Comparison of ENCODE assay signal across 9 mouse cellular contexts in the genomic region with DNA sequence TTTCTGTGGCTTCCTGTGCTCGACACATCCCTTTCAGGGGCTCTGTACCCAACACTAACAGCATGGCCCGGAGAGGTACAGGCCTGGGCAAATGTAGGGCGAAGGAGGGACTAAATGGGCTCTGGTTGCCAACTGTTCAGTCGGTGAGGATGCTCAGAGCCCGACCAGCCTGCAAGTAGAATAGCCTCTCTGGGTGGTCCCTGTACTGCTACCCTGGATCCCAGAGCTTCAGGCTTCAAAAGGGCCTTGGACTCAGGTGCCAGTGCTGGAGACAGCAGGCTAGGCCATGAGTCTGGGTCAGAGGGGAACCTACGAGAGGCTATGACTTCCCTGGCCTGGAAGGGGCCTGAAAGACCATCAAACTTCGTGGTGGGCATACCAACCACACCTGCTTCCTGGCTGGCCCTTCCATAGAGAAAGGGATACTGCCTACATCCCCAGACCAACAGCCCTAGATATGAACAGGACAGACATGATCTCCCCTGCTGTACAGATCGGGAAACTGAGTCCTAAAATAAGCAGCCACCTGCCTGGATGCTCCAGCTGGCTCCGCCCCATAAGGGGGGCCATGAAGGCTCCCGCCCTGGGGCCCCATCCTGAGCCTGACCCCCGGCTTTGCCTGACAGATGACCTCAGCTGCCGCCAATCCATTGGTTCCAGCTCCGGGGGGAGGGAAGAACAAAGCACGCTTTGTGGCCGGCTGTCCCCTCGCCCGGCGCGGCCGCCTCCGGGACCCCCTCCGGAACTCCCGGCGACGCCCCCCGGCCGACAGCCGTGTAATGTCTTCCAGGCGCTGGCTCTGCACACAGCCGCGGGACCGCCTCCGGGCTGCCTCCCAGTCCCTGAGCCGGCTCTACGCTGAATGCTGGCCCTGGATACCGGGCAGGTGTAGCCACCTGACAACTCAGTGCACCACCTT. TPM values are rescaled to one million over a fixed set of nuclear protein-coding genes. Genes with fewer than 3 reads are reported as not detected.
A peak's percentile ranks its signal among the peaks of the same experiment; 100 is the strongest.
DNase-seq lines count a peak whose midpoint lies in the region; ATAC-seq lines count a peak whose summit lies in the region.
"Had no signal": no experiment of that assay in that cellular context is flagged by ENCODE, and none has a peak within 500 bp of the region (broad histone marks: within the 10 kb centered on the region; RNA-seq: fewer than 3 reads in every experiment).

No protein-coding gene starts in this region.

- peak overlapping the region; percentile 55 for H3K4me2 ChIP-seq in hindbrain, embryonic 11.5 days (replicated peaks; ENCODE audit: low read depth, low read length)
- peak overlapping the region; percentile 48 for H3K4me2 ChIP-seq in midbrain, embryonic 11.5 days

- peak overlapping the region; percentile 50 for H3K4me3 ChIP-seq in heart, embryonic 10.5 days
- peak overlapping the region; percentile 22 for H3K4me3 ChIP-seq in hindbrain, embryonic 11.5 days (ENCODE audit: low read depth, low read length)
- H3K4me3 ChIP-seq in midbrain, embryonic 11.5 days (ENCODE audit: low read depth, low read length): peak overlapping the region; percentile 17

- intact Hi-C loops in heart, postnatal 36 days (cut with DNase I): no loop called here

- no peaks in the 10 kb centered on the region for H3K36me3 ChIP-seq in heart, embryonic 10.5 days
- no peaks in the 10 kb centered on the region for H3K36me3 ChIP-seq in hindbrain, embryonic 11.5 days (ENCODE audit: control insufficient read depth, insufficient read depth, low read length)
- H3K36me3 ChIP-seq in midbrain, embryonic 11.5 days (ENCODE audit: control insufficient read depth, insufficient read depth, low read length): no peaks in the 10 kb centered on the region

- H3K27ac ChIP-seq in heart, embryonic 10.5 days: peak overlapping the region; percentile 19; the same call in 1 of the 2 replicates
- peak overlapping the region; percentile 45; the same call in 1 of the 2 replicates for H3K27ac ChIP-seq in hindbrain, embryonic 11.5 days (ENCODE audit: low read depth, low read length)
- H3K27ac ChIP-seq in midbrain, embryonic 11.5 days (ENCODE audit: low read depth, low read length): no peak overlapping the region

- peaks cover 57% of the 10 kb centered on the region for H3K27me3 ChIP-seq in heart, embryonic 10.5 days (ENCODE audit: insufficient read depth, poor library complexity, severe bottlenecking)
- no peaks in the 10 kb centered on the region for H3K27me3 ChIP-seq in hindbrain, embryonic 11.5 days (ENCODE audit: control insufficient read depth, insufficient read depth, low read length)
- no peaks in the 10 kb centered on the region for H3K27me3 ChIP-seq in midbrain, embryonic 11.5 days (ENCODE audit: control insufficient read depth, insufficient read depth, low read length)

- DNase-seq in heart, embryonic 10.5 days (ENCODE audit: low spot score): no peak
- no peak for DNase-seq in heart, postnatal 36 days
- DNase-seq in embryo, embryonic 10.5 days (ENCODE audit: low spot score): peak; percentile 81
- DNase-seq in hindbrain, embryonic 11.5 days (ENCODE audit: low spot score): peak; percentile 78
- DNase-seq in midbrain, embryonic 11.5 days (ENCODE audit: low spot score, missing footprints): peak; percentile 92
- DNase-seq in ovary, postnatal 36 days (ENCODE audit: low spot score): no peak
- DNase-seq in frontal cortex, postnatal 14 days (ENCODE audit: low spot score in 2 of 2): no peak
- no peak for DNase-seq in gastrocnemius, postnatal 25 days

- ATAC-seq in hindbrain, embryonic 11.5 days (ENCODE audit: low FRiP score): peak; percentile 85
- ATAC-seq in midbrain, embryonic 11.5 days (ENCODE audit: low FRiP score): peak; percentile 80

- WGBS in heart, embryonic 10.5 days: 17% methylated on average over 36 of the region's 36 CpGs
- 10% methylated on average over 32 of the region's 36 CpGs for WGBS in hindbrain, embryonic 11.5 days
- WGBS in midbrain, embryonic 11.5 days: 12% methylated on average over 34 of the region's 36 CpGs

- peaks cover 13% of the 10 kb centered on the region for H3K4me1 ChIP-seq in heart, embryonic 10.5 days
- peaks cover 11% of the 10 kb centered on the region for H3K4me1 ChIP-seq in hindbrain, embryonic 11.5 days (replicated peaks; ENCODE audit: control insufficient read depth, insufficient read depth, low read length)
- H3K4me1 ChIP-seq in midbrain, embryonic 11.5 days (ENCODE audit: control insufficient read depth, insufficient read depth, low read length): peaks cover 14% of the 10 kb centered on the region

- H3K9me3 ChIP-seq in heart, embryonic 10.5 days: no peaks in the 10 kb centered on the region
- no peaks in the 10 kb centered on the region for H3K9me3 ChIP-seq in hindbrain, embryonic 11.5 days (ENCODE audit: control insufficient read depth, low read length)
- no peaks in the 10 kb centered on the region for H3K9me3 ChIP-seq in midbrain, embryonic 11.5 days (ENCODE audit: control insufficient read depth, low read length)

- H3K9ac ChIP-seq in hindbrain, embryonic 11.5 days (ENCODE audit: low read depth, low read length): peak overlapping the region; percentile 41; the same call in 1 of the 2 replicates
- H3K9ac ChIP-seq in midbrain, embryonic 11.5 days (ENCODE audit: low read length): peak overlapping the region; percentile 46

RNA-seq across cellular contexts. Expression of a gene that starts 9.0 kb away (rescaled TPM):
- polyA plus RNA-seq in heart, embryonic 10.5 days (2016; fragmentation: Nextera tagmentation; extraction: Ambion mirVana): 8.1 and 9.1 TPM in 2 replicates
- total RNA-seq in heart, postnatal 36 days (2021): 10 to 100 TPM; 16.6 to 21.6 TPM
- 13.4 and 14.8 TPM in 2 replicates for polyA plus RNA-seq in hindbrain, embryonic 11.5 days (2014; fragmentation: Nextera tagmentation; extraction: Ambion mirVana)
- polyA plus RNA-seq in midbrain, embryonic 11.5 days (2014; fragmentation: Nextera tagmentation; extraction: Ambion mirVana): 14.2 and 14.6 TPM in 2 replicates
- total RNA-seq in gastrocnemius, postnatal 25 days (2021): 10 to 100 TPM; 18.8 to 24.8 TPM
- total RNA-seq: CH12.LX had no signal

RNA-seq across cellular contexts. Expression of a gene that starts 29.0 kb away (rescaled TPM):
- 1.9 and 7.2 TPM in 2 replicates for polyA plus RNA-seq in heart, embryonic 10.5 days (2016; fragmentation: Nextera tagmentation; extraction: Ambion mirVana)
- total RNA-seq in heart, postnatal 36 days (2021): 10 to 100 TPM; 39.7 to 50.1 TPM
- 10.7 and 13.1 TPM in 2 replicates for polyA plus RNA-seq in hindbrain, embryonic 11.5 days (2014; fragmentation: Nextera tagmentation; extraction: Ambion mirVana)
- 2.8 and 3.2 TPM in 2 replicates for polyA plus RNA-seq in midbrain, embryonic 11.5 days (2014; fragmentation: Nextera tagmentation; extraction: Ambion mirVana)
- total RNA-seq in gastrocnemius, postnatal 25 days (2021): 10 to 100 TPM; 11.2 to 12.4 TPM
- total RNA-seq: CH12.LX had no signal

RNA-seq across cellular contexts. Expression of a gene that starts 33.0 kb away (rescaled TPM):
- polyA plus RNA-seq in heart, embryonic 10.5 days (2016; fragmentation: Nextera tagmentation; extraction: Ambion mirVana): not detected in 2 replicates
- not detected for total RNA-seq in heart, postnatal 36 days (2021)
- 27.1 and 31.4 TPM in 2 replicates for polyA plus RNA-seq in hindbrain, embryonic 11.5 days (2014; fragmentation: Nextera tagmentation; extraction: Ambion mirVana)
- 10.0 and 11.0 TPM in 2 replicates for polyA plus RNA-seq in midbrain, embryonic 11.5 days (2014; fragmentation: Nextera tagmentation; extraction: Ambion mirVana)
- not detected for total RNA-seq in gastrocnemius, postnatal 25 days (2021)
- total RNA-seq: CH12.LX had no signal

Comparison
In these comparisons a context has a peak if more than half of its experiments do, and no peak if none do; other contexts are left out.
1. DNase-seq: peak in embryo, embryonic 10.5 days (single experiment), hindbrain, embryonic 11.5 days (single experiment) and midbrain, embryonic 11.5 days (single experiment); none in heart, embryonic 10.5 days (single experiment), heart, postnatal 36 days (0 of 2), ovary, postnatal 36 days (single experiment), frontal cortex, postnatal 14 days (0 of 2) and gastrocnemius, postnatal 25 days (single experiment).
2. RNA of a gene that starts 33.0 kb away (polyA plus RNA-seq): 27.1 to 31.4 TPM in hindbrain, embryonic 11.5 days and 10.0 to 11.0 TPM in midbrain, embryonic 11.5 days; not detected in heart, embryonic 10.5 days; every median in the first group is over 10 times any median in the second.
3. Peak in every context shown above with its lines, with median percentiles within 50 percentile points of each other: H3K4me3 ChIP-seq.